Mouse (Mus musculus) small intestine, adult 2 months (tissue): ENCODE results near the gene Gm38100. TPM values are rescaled to one million over a fixed set of nuclear protein-coding genes. Genes with fewer than 3 reads are reported as not detected.

ENCODE experiments used
- H3K27ac ChIP-seq: fragments of 200-500 bp; 2 replicates; pipeline ENCODE4 v1.5.1; 2012; ENCODE audit warnings: low read depth, low read length, control low read depth, inconsistent platforms; ENCODE audit not compliant: insufficient read depth
- H3K27me3 ChIP-seq: fragments of 200-500 bp; 2 replicates; pipeline ENCODE4 v1.6.1; 2012; ENCODE audit warnings: mild to moderate bottlenecking, moderate library complexity, low read length, inconsistent platforms; ENCODE audit not compliant: control insufficient read depth, insufficient read depth
- H3K36me3 ChIP-seq: fragments of 200-500 bp; 2 replicates; pipeline ENCODE4 v1.6.1; 2012; ENCODE audit warnings: mild to moderate bottlenecking, low read length, control low read depth, inconsistent platforms; ENCODE audit not compliant: control insufficient read depth, insufficient read depth
- H3K4me1 ChIP-seq: fragments of 200-500 bp; 2 replicates; pipeline ENCODE4 v1.6.1; 2012; ENCODE audit warnings: low read length, inconsistent platforms, mixed read lengths; ENCODE audit not compliant: control insufficient read depth, insufficient read depth, insufficient read length
- H3K4me3 ChIP-seq: fragments of 200-500 bp; 2 replicates; pipeline ENCODE4 v1.5.1; 2012; ENCODE audit warnings: low read depth, mild to moderate bottlenecking, control low read depth, inconsistent platforms, low read length, moderate library complexity
- CTCF ChIP-seq: fragments of 200-500 bp; IDR thresholded peaks from 2 replicates; pipeline ENCODE4 v1.5.1; 2012; ENCODE audit warnings: low read depth, mild to moderate bottlenecking, control low read depth, inconsistent platforms, low read length, moderate library complexity, mixed read lengths; ENCODE audit not compliant: insufficient replicate concordance, insufficient read length; ENCODE audit errors: extremely low read depth
- POLR2A ChIP-seq: fragments of 200-500 bp; IDR thresholded peaks from 2 replicates; pipeline ENCODE4 v1.6.1; 2012; ENCODE audit warnings: low read depth, mild to moderate bottlenecking, control low read depth, inconsistent platforms, low read length, moderate library complexity
- WGBS: fragments of 180-500 bp; shearing (Covaris S2); methylation state at CpG from one replicate; pipeline ENCODE4 v1.1.7; 2018; 5-methylcytosine and 5-hydroxymethylcytosine counted together
- polyA plus RNA-seq: library from polyadenylated mRNA; depleted of rRNA; stranded (reverse); fragments of >200 nt; gene quantifications from 2 replicates; pipeline ENCODE4 v1.2.3, GENCODE M21; 2012

The Gm38100 gene
- polyA plus RNA-seq, 1 experiment = not detected

DNA sequence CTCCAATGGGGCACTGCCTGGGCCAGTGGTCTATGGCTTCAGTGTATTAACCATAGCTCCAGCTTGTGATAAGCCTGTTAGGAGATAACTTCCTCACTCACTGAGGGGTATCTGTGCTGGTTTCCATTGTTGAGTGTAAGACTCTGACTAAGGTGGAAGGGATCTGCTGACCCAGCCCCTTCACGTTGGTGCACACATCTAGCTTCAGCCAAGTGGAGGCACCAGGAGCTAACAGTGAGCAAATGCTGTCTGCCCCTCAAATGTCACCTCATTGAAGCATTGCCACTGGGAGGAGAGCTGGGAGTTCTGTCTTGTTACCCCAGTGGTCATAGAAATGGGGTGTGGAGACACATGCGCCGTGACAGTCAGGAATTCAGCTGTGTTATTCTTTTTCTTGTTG is 18.6 kb downstream of the Gm38100 start:
- no peak overlapping the region for H3K27ac ChIP-seq
- no peak overlapping the region for H3K4me3 ChIP-seq
- TF ChIP-seq CTCF = no peak
- no peak for TF ChIP-seq POLR2A
- no peaks in the 10 kb centered on the region for H3K27me3 ChIP-seq
- no peaks in the 10 kb centered on the region for H3K4me1 ChIP-seq
- 76% methylated on average over 3 of the region's 3 CpGs for WGBS
- no peaks in the 10 kb centered on the region for H3K36me3 ChIP-seq

DNA sequence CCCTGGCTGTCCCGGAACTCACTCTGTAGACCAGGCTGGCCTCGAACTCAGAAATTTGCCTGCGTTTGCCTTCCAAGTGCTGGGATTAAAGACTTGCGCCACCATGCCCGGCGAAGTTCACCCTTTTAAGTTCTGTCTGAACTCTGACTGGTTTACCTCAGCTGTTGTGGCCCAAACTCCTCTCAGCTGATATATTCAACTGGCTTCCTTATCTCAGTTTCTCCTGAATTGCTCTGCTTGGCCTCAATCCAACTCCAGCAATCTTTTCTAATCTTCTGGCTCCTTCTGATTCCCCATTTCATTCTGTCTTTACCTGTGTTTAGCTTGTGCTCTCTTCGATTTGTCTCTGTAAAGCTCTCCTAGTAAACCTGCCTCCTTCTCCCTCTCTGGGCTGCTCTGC is 23.0 kb downstream of the Gm38100 start:
- no peaks in the 10 kb centered on the region for H3K27me3 ChIP-seq
- no peaks in the 10 kb centered on the region for H3K36me3 ChIP-seq
- no peaks in the 10 kb centered on the region for H3K4me1 ChIP-seq
- no peak overlapping the region for H3K4me3 ChIP-seq
- TF ChIP-seq CTCF = no peak
- no peak for TF ChIP-seq POLR2A
- WGBS = 75% methylated on average over 7 of the region's 7 CpGs
- no peak overlapping the region for H3K27ac ChIP-seq

DNA sequence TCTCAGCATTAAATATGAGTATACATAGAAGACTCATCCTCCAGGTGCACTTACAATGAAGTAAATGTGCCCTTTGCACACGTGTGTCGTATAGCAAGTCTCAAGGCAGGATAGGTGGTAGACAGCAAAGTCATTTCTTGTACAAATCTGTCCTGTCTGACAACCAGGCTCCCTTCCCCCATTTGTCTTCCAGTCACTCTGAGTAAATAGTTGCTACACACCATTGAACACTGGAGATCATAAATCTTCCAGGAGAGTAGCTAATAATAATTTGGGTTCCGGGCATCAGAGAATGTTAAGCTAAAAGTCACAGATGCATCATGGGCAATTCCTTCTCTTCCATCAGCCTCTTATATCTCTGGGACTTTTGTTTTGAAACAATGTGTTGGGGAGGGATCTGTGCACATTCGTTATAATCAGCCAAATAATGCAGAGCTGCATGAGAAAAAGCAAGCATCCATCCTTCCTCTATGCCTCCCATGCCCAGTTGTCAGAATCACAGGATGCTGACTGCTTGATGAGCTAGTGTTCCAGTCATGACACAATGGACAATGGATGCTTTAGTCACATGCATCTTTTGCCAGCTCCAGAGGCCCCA is 26.7 kb downstream of the Gm38100 start:
- Histone ChIP-seq H3K27ac (no peak overlapping the region), H3K4me3 (no peak overlapping the region), H3K4me1 (no peaks in the 10 kb centered on the region), H3K36me3 (no peaks in the 10 kb centered on the region), H3K27me3 (no peaks in the 10 kb centered on the region)
- no peak for TF ChIP-seq POLR2A
- TF ChIP-seq CTCF = no peak
- WGBS = 47% methylated on average over 4 of the region's 4 CpGs

DNA sequence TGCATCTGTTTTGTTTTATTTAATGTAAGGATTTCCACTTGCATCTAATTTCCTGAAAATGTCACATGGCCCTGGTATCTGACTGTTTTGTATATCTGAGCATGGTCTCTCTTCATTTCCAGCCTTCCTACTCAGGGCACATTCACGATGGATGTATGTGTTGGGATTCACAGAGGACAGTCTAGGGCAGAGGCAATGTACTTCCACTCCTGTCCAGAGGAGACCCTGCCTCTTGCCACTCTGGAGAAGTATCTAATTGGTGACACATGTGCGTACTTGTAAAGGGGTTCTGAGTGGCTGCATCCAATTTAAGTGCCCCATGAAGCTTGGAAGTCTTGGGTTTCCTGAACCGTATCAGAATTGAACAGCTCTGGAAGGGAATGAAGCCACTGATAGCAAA is 30.3 kb downstream of the Gm38100 start:
- Histone ChIP-seq H3K27me3 (no peaks in the 10 kb centered on the region), H3K36me3 (no peaks in the 10 kb centered on the region), H3K4me3 (no peak overlapping the region), H3K27ac (no peak overlapping the region), H3K4me1 (no peaks in the 10 kb centered on the region)
- TF ChIP-seq CTCF (no peak), POLR2A (no peak)
- 88% methylated on average over 3 of the region's 3 CpGs for whole genome bisulfite sequencing

DNA sequence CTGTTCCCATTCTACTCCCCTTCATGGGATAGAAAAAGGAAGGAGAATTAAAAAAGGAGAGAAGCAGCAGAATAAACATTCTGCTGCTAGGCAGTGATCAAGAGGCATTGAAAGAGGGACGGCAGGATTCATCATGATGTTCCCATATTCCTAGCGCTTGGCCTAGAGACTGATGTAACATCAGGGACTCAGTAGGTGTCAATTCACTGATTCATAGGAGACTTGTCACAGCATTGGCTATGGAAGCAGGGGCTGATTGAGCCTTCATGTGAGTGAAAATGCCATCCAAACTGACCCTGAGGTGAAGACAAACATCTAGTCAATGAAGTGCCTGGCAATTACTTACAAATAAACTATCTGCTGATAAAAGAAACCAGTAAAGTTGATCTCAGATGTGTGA is 30.7 kb downstream of the Gm38100 start:
- 85% methylated on average over 2 of the region's 2 CpGs for WGBS
- Histone ChIP-seq H3K27ac (no peak overlapping the region), H3K36me3 (no peaks in the 10 kb centered on the region), H3K4me1 (no peaks in the 10 kb centered on the region), H3K4me3 (no peak overlapping the region), H3K27me3 (no peaks in the 10 kb centered on the region)
- TF ChIP-seq CTCF (no peak), POLR2A (no peak)

DNA sequence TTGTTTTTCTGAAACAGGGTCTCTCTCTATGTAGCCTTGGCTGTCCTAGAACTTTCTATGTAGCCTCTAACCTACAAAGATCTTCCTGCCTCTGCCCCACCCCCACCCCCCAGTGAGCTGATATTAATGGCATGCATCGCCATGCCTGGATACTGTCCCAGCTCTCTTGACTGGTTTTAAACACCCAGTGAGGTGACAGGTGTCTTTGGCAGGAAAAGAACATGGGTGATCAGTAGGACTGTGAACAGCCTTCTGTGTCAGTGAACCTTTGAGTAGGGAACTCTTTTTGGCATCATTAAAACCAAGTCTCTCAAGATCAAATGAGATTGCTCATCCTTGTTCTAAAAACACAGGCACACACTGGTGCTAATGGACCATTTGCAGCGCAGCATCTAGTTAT is 41.7 kb downstream of the Gm38100 start:
- Histone ChIP-seq H3K36me3 (no peaks in the 10 kb centered on the region), H3K27me3 (no peaks in the 10 kb centered on the region), H3K4me3 (no peak overlapping the region), H3K27ac (no peak overlapping the region), H3K4me1 (no peaks in the 10 kb centered on the region)
- TF ChIP-seq POLR2A = no peak
- no peak for TF ChIP-seq CTCF
- WGBS = 85% methylated on average over 2 of the region's 2 CpGs

DNA sequence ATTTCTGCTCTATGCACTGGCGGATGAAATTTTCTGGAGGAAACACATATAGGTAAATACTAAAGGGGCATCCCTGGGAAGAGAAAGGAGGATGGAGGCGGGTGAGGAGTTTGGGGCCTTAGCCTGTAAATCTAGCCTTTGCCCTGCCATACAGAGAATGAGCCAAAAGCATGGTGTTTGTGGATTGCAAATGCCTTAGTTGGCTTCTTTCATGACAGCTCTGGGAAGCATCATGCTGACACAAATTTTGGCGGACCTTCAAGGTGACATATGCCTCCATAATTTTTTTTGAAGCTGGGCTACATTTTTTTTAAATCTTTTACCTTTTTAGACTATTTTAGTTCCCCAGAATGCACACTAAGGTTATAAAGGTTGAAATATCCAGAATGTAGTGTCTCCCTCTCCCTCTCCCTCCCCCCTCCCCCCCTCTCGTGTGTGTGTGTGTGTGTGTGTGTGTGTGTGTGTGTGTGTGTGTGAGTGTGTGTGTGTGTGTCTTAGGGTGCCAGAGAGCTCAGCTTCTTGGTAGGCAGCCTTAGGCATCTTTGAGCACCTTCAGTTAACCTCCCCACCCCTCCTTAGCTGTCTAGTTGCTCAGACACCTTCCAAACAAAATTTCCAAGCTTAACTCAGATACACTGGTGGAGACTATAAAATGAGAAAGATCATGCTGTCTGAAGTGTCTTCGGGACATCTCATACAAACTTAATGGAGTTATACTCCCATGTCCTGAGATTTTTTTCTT is 47.0 kb downstream of the Gm38100 start:
- Histone ChIP-seq H3K36me3 (no peaks in the 10 kb centered on the region), H3K27me3 (no peaks in the 10 kb centered on the region), H3K4me3 (no peak overlapping the region), H3K4me1 (no peaks in the 10 kb centered on the region), H3K27ac (no peak overlapping the region)
- TF ChIP-seq POLR2A = no peak
- no peak for TF ChIP-seq CTCF
- WGBS = 77% methylated on average over 5 of the region's 5 CpGs
